Mouse (Mus musculus) ES-E14 (cell line): ENCODE results near the gene Dnajb14. TPM values are rescaled to one million over a fixed set of nuclear protein-coding genes. Genes with fewer than 3 reads are reported as not detected.

Experiments
- DNase-seq: peaks from one replicate; pipeline ENCODE4 v3.0.0-alpha.2; 2013; ENCODE audit warnings: low read depth, low spot score
- H3K27ac ChIP-seq: 2 replicates; pipeline ENCODE4 v1.5.1; 2012; ENCODE audit warnings: low read depth, mild to moderate bottlenecking, low read length, moderate library complexity, mixed read lengths; ENCODE audit not compliant: poor library complexity, insufficient read depth, severe bottlenecking
- H3K36me3 ChIP-seq: 2 replicates; pipeline ENCODE4 v1.6.1; 2012; ENCODE audit warnings: mild to moderate bottlenecking, low read length, moderate library complexity, mixed read lengths; ENCODE audit not compliant: control insufficient read depth, poor library complexity, insufficient read depth, severe bottlenecking
- H3K4me1 ChIP-seq, 2 experiments: fragments of 150-350 bp in 1 of 2; sonication (generic) in 1 of 2; 2 replicates each; pipeline ENCODE4 v1.6.1; 2012; ENCODE audit warnings: low read length in 2 of 2, mild to moderate bottlenecking in 1 of 2, mixed read lengths in 1 of 2; ENCODE audit not compliant: control insufficient read depth in 2 of 2, insufficient read depth in 2 of 2, poor library complexity in 1 of 2
- H3K4me3 ChIP-seq, 2 experiments: fragments of 150-350 bp in 1 of 2; sonication (generic) in 1 of 2; 2 replicates each; pipeline ENCODE4 v1.5.1; 2012; ENCODE audit warnings: low read length in 2 of 2, low read depth in 1 of 2, mild to moderate bottlenecking in 1 of 2, mixed read lengths in 1 of 2; ENCODE audit not compliant: insufficient read depth in 1 of 2, poor library complexity in 1 of 2, severe bottlenecking in 1 of 2
- H3K9ac ChIP-seq: 2 replicates; pipeline ENCODE4 v1.6.1; 2012; ENCODE audit warnings: low read depth, mild to moderate bottlenecking, low read length, mixed read lengths; ENCODE audit not compliant: poor library complexity, insufficient read depth, severe bottlenecking
- H3K9me3 ChIP-seq: fragments of 150-350 bp; sonication (generic); 2 replicates; pipeline ENCODE4 v1.6.1; 2012; ENCODE audit warnings: low read depth, mild to moderate bottlenecking, low read length; ENCODE audit not compliant: control insufficient read depth, insufficient read depth
- CHD2 ChIP-seq: IDR thresholded peaks from 2 replicates; pipeline ENCODE4 v1.6.1; 2014; ENCODE audit warnings: mild to moderate bottlenecking, low read depth, low read length, inconsistent platforms
- HCFC1 ChIP-seq: IDR thresholded peaks from 2 replicates; pipeline ENCODE4 v1.6.1; 2012; ENCODE audit warnings: low read length, inconsistent platforms, borderline replicate concordance; ENCODE audit not compliant: insufficient read depth
- MAFK ChIP-seq: IDR thresholded peaks from 2 replicates; pipeline ENCODE4 v1.6.1; 2014; ENCODE audit warnings: mild to moderate bottlenecking, low read depth, low read length, inconsistent platforms; ENCODE audit not compliant: insufficient read depth
- ZC3H11A ChIP-seq: IDR thresholded peaks from 2 replicates; pipeline ENCODE4 v1.6.1; 2012; ENCODE audit warnings: low read depth, mild to moderate bottlenecking, inconsistent platforms, low read length, borderline replicate concordance
- ZNF384 ChIP-seq: IDR thresholded peaks from 2 replicates; pipeline ENCODE4 v1.6.1; 2012; ENCODE audit warnings: low read depth, low read length, inconsistent platforms
- in situ Hi-C, 2 experiments: fragments of 600-800 bp; cut with MboI; formaldehyde crosslinking; loops; one replicate each; pipeline ENCODE4 v1.15.1; 2025; ENCODE audit warnings: low sequenced_read_pairs in 2 of 2, inconsistent platforms in 1 of 2; ENCODE audit not compliant: unreplicated experiment in 2 of 2
- total RNA-seq: library from RNA; depleted of rRNA; stranded (reverse); fragments of 300-350 nt; gene quantifications from 2 replicates; pipeline ENCODE4 v1.2.3, GENCODE M21; 2012

Dnajb14 gene
- total RNA-seq, 1 experiment: 5.1 TPM

- in situ Hi-C loops: no loop called here
- Histone ChIP-seq H3K9me3 (no peaks in the 10 kb centered on the region), H3K36me3 (no peaks in the 10 kb centered on the region), H3K27ac (no peak overlapping the region), H3K9ac (no peak overlapping the region), H3K4me3 (no peak overlapping the region), H3K4me1 (peaks cover 0 to 12% of the 10 kb centered on the region in 2 experiments; a peak in 2 of 4 replicates)
- no peak for DNase-seq
- TF ChIP-seq HCFC1 (no peak), ZNF384 (no peak), CHD2 (no peak), ZC3H11A (no peak), MAFK (no peak)
Measured at GRCm38 (mm10) chr3:137891089-137891488, 23.6 kb downstream of the Dnajb14 start.

- in situ Hi-C loops: no loop called here
- no peak overlapping the region for H3K9ac ChIP-seq
- no peak overlapping the region for H3K27ac ChIP-seq
- no peak for TF ChIP-seq MAFK
- TF ChIP-seq ZNF384: no peak
- no peak for TF ChIP-seq ZC3H11A
- TF ChIP-seq HCFC1: no peak
- TF ChIP-seq CHD2: no peak
- H3K4me3 ChIP-seq: no peak overlapping the region
- no peak for DNase-seq
- H3K9me3 ChIP-seq: no peaks in the 10 kb centered on the region
- H3K36me3 ChIP-seq: no peaks in the 10 kb centered on the region
- peaks cover 0 to 12% of the 10 kb centered on the region in 2 experiments; a peak in 2 of 4 replicates for H3K4me1 ChIP-seq
Measured at GRCm38 (mm10) chr3:137892118-137892517, 24.6 kb downstream of the Dnajb14 start.

GRCm38 (mm10) chr3:137893789-137894188, 26.3 kb downstream of the Dnajb14 start:
- Histone ChIP-seq H3K4me1 (peaks cover 0 to 4% of the 10 kb centered on the region in 2 experiments; a peak in 1 of 4 replicates), H3K9ac (no peak overlapping the region), H3K4me3 (no peak overlapping the region), H3K27ac (no peak overlapping the region), H3K36me3 (no peaks in the 10 kb centered on the region), H3K9me3 (no peaks in the 10 kb centered on the region)
- DNase-seq: no peak
- TF ChIP-seq MAFK (no peak), ZNF384 (no peak), ZC3H11A (no peak), CHD2 (no peak), HCFC1 (no peak)
- in situ Hi-C loops: no loop called here

- Histone ChIP-seq H3K27ac (no peak overlapping the region), H3K9me3 (no peaks in the 10 kb centered on the region), H3K4me3 (no peak overlapping the region), H3K36me3 (no peaks in the 10 kb centered on the region), H3K4me1 (0 out of 4 replicates have a peak, but pooled peaks cover 0 to 3% of the 10 kb centered on the region in 2 experiments), H3K9ac (no peak overlapping the region)
- no peak for DNase-seq
- in situ Hi-C loops: no loop called here
- TF ChIP-seq MAFK (no peak), CHD2 (no peak), HCFC1 (no peak), ZNF384 (no peak), ZC3H11A (no peak)
Measured at GRCm38 (mm10) chr3:137895196-137895595, 27.7 kb downstream of the Dnajb14 start.
